Mouse (Mus musculus) thymus, adult 2 months (tissue): ENCODE measurements around the gene Olfr776. TPM values are rescaled to one million over a fixed set of nuclear protein-coding genes. Genes with fewer than 3 reads are reported as not detected.
"Not testable (repeated sequence)": the region's sequence is repeated elsewhere in the genome, so short reads cannot be mapped to it uniquely, and the experiment has no call there.

Experiments used
- DNase-seq: peaks from one replicate; pipeline ENCODE4 v3.0.0; 2021
- H3K27ac ChIP-seq: fragments of 200-500 bp; 2 replicates; pipeline ENCODE4 v1.5.1; 2012; ENCODE audit warnings: low read length, control low read depth; ENCODE audit not compliant: control insufficient read depth, insufficient read depth
- H3K27me3 ChIP-seq: fragments of 200-500 bp; 2 replicates; pipeline ENCODE4 v1.6.1; 2012; ENCODE audit warnings: mild to moderate bottlenecking, low read length, moderate library complexity, mixed read lengths; ENCODE audit not compliant: control insufficient read depth, insufficient read depth
- H3K36me3 ChIP-seq: fragments of 200-500 bp; 2 replicates; pipeline ENCODE4 v1.6.1; 2012; ENCODE audit warnings: mild to moderate bottlenecking, low read length, moderate library complexity; ENCODE audit not compliant: control insufficient read depth, insufficient read depth
- H3K4me1 ChIP-seq: fragments of 200-500 bp; replicated peaks from 2 replicates; pipeline ENCODE4 v1.6.1; 2012; ENCODE audit warnings: low read length; ENCODE audit not compliant: control insufficient read depth, insufficient read depth
- H3K4me3 ChIP-seq: fragments of 200-500 bp; 2 replicates; pipeline ENCODE4 v1.5.1; 2012; ENCODE audit warnings: mild to moderate bottlenecking, low read length, control low read depth, moderate library complexity; ENCODE audit not compliant: control insufficient read depth, insufficient read depth
- CTCF ChIP-seq: fragments of 200-500 bp; IDR thresholded peaks from 2 replicates; pipeline ENCODE4 v1.5.1; 2012; ENCODE audit warnings: mild to moderate bottlenecking, control low read depth, low read length, moderate library complexity, borderline replicate concordance; ENCODE audit not compliant: control insufficient read depth, poor library complexity, insufficient read depth; ENCODE audit errors: extremely low read depth
- POLR2A ChIP-seq: fragments of 200-500 bp; IDR thresholded peaks from 2 replicates; pipeline ENCODE4 v1.6.1; 2012; ENCODE audit warnings: mild to moderate bottlenecking, low read length, control low read depth, moderate library complexity; ENCODE audit not compliant: control insufficient read depth, poor library complexity, insufficient read depth; ENCODE audit errors: extremely low read depth
- WGBS: fragments of 180-500 bp; shearing (Covaris S2); methylation state at CpG from one replicate; pipeline ENCODE4 v1.1.7; 2018; 5-methylcytosine and 5-hydroxymethylcytosine counted together
- polyA plus RNA-seq: library from polyadenylated mRNA; depleted of rRNA; stranded (reverse); fragments of >200 nt; gene quantifications from 2 replicates; pipeline ENCODE4 v1.2.3, GENCODE M21; 2012; rRNA removed

The Olfr776 gene
- polyA plus RNA-seq = not detected in 2 replicates

- TF ChIP-seq CTCF (no peak), POLR2A (no peak)
- no peak within 1 kb of the TSS for H3K27ac ChIP-seq
- no peak for DNase-seq
- H3K4me1 ChIP-seq = no peaks in the 10 kb centered on the region
- H3K36me3 ChIP-seq = no peaks in the 10 kb centered on the region
- no peaks in the 10 kb centered on the region for H3K27me3 ChIP-seq
- H3K4me3 ChIP-seq = no peak within 1 kb of the TSS
Observed at GRCm38 (mm10) chr10:129258827-129259226, at the start of gene Olfr776. Gene Olfr776, plus strand, starts transcription at chr10:129259127.

GRCm38 (mm10) chr10:129230737-129231136 lies 28.2 kb upstream of the Olfr776 start:
- H3K4me3 ChIP-seq = no peak overlapping the region
- no peak for DNase-seq
- WGBS = 95% methylated on average over 1 of the region's 1 CpGs
- TF ChIP-seq POLR2A = no peak
- TF ChIP-seq CTCF = no peak
- no peaks in the 10 kb centered on the region for H3K27me3 ChIP-seq
- H3K36me3 ChIP-seq = no peaks in the 10 kb centered on the region
- no peaks in the 10 kb centered on the region for H3K4me1 ChIP-seq
- no peak overlapping the region for H3K27ac ChIP-seq

- H3K4me1 ChIP-seq = no peaks in the 10 kb centered on the region
- no peak for DNase-seq
- no peaks in the 10 kb centered on the region for H3K27me3 ChIP-seq
- WGBS = 83% methylated on average over 2 of the region's 2 CpGs
- no peak for TF ChIP-seq CTCF
- TF ChIP-seq POLR2A = no peak
- no peak within 1 kb of the TSS for H3K4me3 ChIP-seq
- H3K27ac ChIP-seq = no peak within 1 kb of the TSS
- no peaks in the 10 kb centered on the region for H3K36me3 ChIP-seq
Observed at GRCm38 (mm10) chr10:129235904-129236303, 23.0 kb upstream of the Olfr776 start, which contains the start of gene Olfr774. Gene Olfr774, plus strand, starts transcription at chr10:129236204.

GRCm38 (mm10) chr10:129248112-129248511 lies 10.8 kb upstream of the Olfr776 start, which contains the start of gene Olfr775:
Gene Olfr775, plus strand, starts transcription at chr10:129248412.
- Histone ChIP-seq H3K27me3 (no peaks in the 10 kb centered on the region), H3K4me1 (no peaks in the 10 kb centered on the region), H3K27ac (no peak within 1 kb of the TSS), H3K4me3 (no peak within 1 kb of the TSS), H3K36me3 (no peaks in the 10 kb centered on the region)
- WGBS = 82% methylated on average over 3 of the region's 3 CpGs
- TF ChIP-seq CTCF (no peak), POLR2A (no peak)
- no peak for DNase-seq

GRCm38 (mm10) chr10:129271081-129271535 lies 12.2 kb downstream of the Olfr776 start, which contains the start of gene Olfr777:
Gene Olfr777, minus strand, starts transcription at chr10:129271485.
- no peak within 1 kb of the TSS for H3K27ac ChIP-seq
- H3K4me1 ChIP-seq = no peaks in the 10 kb centered on the region
- no peaks in the 10 kb centered on the region for H3K27me3 ChIP-seq
- 96% methylated on average over 2 of the region's 2 CpGs for WGBS
- no peaks in the 10 kb centered on the region for H3K36me3 ChIP-seq
- H3K4me3 ChIP-seq = no peak within 1 kb of the TSS
- DNase-seq = no peak
- TF ChIP-seq POLR2A (no peak), CTCF (no peak)

GRCm38 (mm10) chr10:129312973-129313372 lies 54.0 kb downstream of the Olfr776 start:
- H3K4me3 ChIP-seq, H3K36me3 ChIP-seq, H3K27ac ChIP-seq, H3K27me3 ChIP-seq, H3K4me1 ChIP-seq, DNase-seq: not testable (repeated sequence)
- WGBS = 55% methylated on average over 1 of the region's 1 CpGs

- H3K36me3 ChIP-seq, H3K4me3 ChIP-seq, H3K4me1 ChIP-seq, H3K27me3 ChIP-seq, DNase-seq, H3K27ac ChIP-seq: not testable (repeated sequence)
- 60% methylated on average over 1 of the region's 1 CpGs for WGBS
Observed at GRCm38 (mm10) chr10:129313521-129313920, 54.6 kb downstream of the Olfr776 start.

Other genes starting within 250 kb of the Olfr776 start
- not detected in 2 replicates for gene Olfr763, start 248.3 kb upstream of the Olfr776 start, polyA plus RNA-seq
- gene Olfr764-ps1, start 219.2 kb upstream of the Olfr776 start, polyA plus RNA-seq = not detected in 2 replicates
- gene Olfr765, start 209.1 kb upstream of the Olfr776 start, polyA plus RNA-seq = not detected in 2 replicates
- not detected in 2 replicates for gene Olfr766-ps1, start 190.2 kb upstream of the Olfr776 start, polyA plus RNA-seq
- gene Olfr767, start 176.2 kb upstream of the Olfr776 start, polyA plus RNA-seq = not detected in 2 replicates
- gene Olfr768, start 159.8 kb upstream of the Olfr776 start, polyA plus RNA-seq = not detected in 2 replicates
- gene Olfr769, start 141.3 kb upstream of the Olfr776 start, polyA plus RNA-seq = not detected in 2 replicates
- gene Olfr770, start 120.1 kb upstream of the Olfr776 start, polyA plus RNA-seq = not detected in 2 replicates
- not detected in 2 replicates for gene Olfr771, start 94.4 kb upstream of the Olfr776 start, polyA plus RNA-seq
- gene Olfr772, start 81.2 kb upstream of the Olfr776 start, polyA plus RNA-seq = not detected in 2 replicates
- gene Olfr773, start 71.7 kb upstream of the Olfr776 start, polyA plus RNA-seq = not detected in 2 replicates
- gene Olfr774, start 22.9 kb upstream of the Olfr776 start, polyA plus RNA-seq = not detected in 2 replicates
- gene Olfr775, start 10.7 kb upstream of the Olfr776 start, polyA plus RNA-seq = not detected in 2 replicates
- gene Olfr777, start 12.4 kb downstream of the Olfr776 start, polyA plus RNA-seq = not detected in 2 replicates
- gene Olfr780, start 59.0 kb downstream of the Olfr776 start, polyA plus RNA-seq = not detected in 2 replicates
- not detected in 2 replicates for gene Olfr781, start 69.7 kb downstream of the Olfr776 start, polyA plus RNA-seq
- gene Olfr782, start 89.7 kb downstream of the Olfr776 start, polyA plus RNA-seq = not detected in 2 replicates
- 0.04 and 0.09 TPM in 2 replicates for gene Olfr784, start 125.0 kb downstream of the Olfr776 start, polyA plus RNA-seq
- gene Olfr785, start 146.3 kb downstream of the Olfr776 start, polyA plus RNA-seq = not detected in 2 replicates
- not detected in 2 replicates for gene Olfr786, start 168.2 kb downstream of the Olfr776 start, polyA plus RNA-seq
- gene Olfr787, start 202.7 kb downstream of the Olfr776 start, polyA plus RNA-seq = not detected in 2 replicates
- gene Olfr788, start 211.9 kb downstream of the Olfr776 start, polyA plus RNA-seq = not detected in 2 replicates
- gene Olfr789, start 225.6 kb downstream of the Olfr776 start, polyA plus RNA-seq = not detected in 2 replicates
- gene Olfr790, start 239.4 kb downstream of the Olfr776 start, polyA plus RNA-seq = not detected in 2 replicates